Mouse (Mus musculus) kidney, adult 2 months (tissue): ENCODE data around the gene Exoc3l.

Experiments used
- CTCF ChIP-seq: fragments of 200-500 bp; conservative IDR thresholded peaks from 2 replicates; pipeline ENCODE4 v1.5.1; 2011; ENCODE audit warnings: low read depth, mild to moderate bottlenecking, control low read depth, low read length, moderate library complexity, mixed read lengths; ENCODE audit not compliant: insufficient read depth, insufficient read length
- POLR2A ChIP-seq: fragments of 200-500 bp; IDR thresholded peaks from one replicate; pipeline ENCODE4 v1.6.1; 2011; ENCODE audit warnings: low read depth, low read length, control low read depth

GRCm38 (mm10) chr8:105288958-105289732 lies 6.8 kb downstream of the Exoc3l start:
- TF ChIP-seq CTCF, result no peak
- peak; percentile 18 for TF ChIP-seq POLR2A
